Mouse (Mus musculus) ES-Bruce4 (cell line): ENCODE measurements around the gene Ccdc97.

Experiments
- CTCF ChIP-seq: IDR thresholded peaks from one replicate; pipeline ENCODE4 v1.8.1; 2011; ENCODE audit warnings: low read depth, low read length
- EP300 ChIP-seq: IDR thresholded peaks from 2 replicates; pipeline ENCODE4 v1.6.1; 2011; ENCODE audit warnings: low read depth, low read length; ENCODE audit not compliant: insufficient read depth
- POLR2A ChIP-seq: IDR thresholded peaks from one replicate; pipeline ENCODE4 v1.8.1; 2011; ENCODE audit warnings: low read length; ENCODE audit not compliant: insufficient read depth

GRCm38 (mm10) chr7:25753643-25754438, 35.0 kb upstream of the Ccdc97 start:
- TF ChIP-seq CTCF (no peak), EP300 (no peak), POLR2A (no peak)
